Mouse (Mus musculus) MEL (cell line): ENCODE data around the gene Stab2. TPM values are rescaled to one million over a fixed set of nuclear protein-coding genes. Genes with fewer than 3 reads are reported as not detected.

Experiments used
- DNase-seq: peaks from one replicate; pipeline ENCODE4 v3.0.0; 2011; ENCODE audit warnings: low read depth, low spot score
- H3K27ac ChIP-seq: 2 replicates; pipeline ENCODE4 v1.5.1; 2012; ENCODE audit warnings: low read depth, mild to moderate bottlenecking, control low read depth, low read length, moderate library complexity; ENCODE audit not compliant: control insufficient read depth
- H3K27me3 ChIP-seq, 2 experiments: fragments of 150-350 bp in 1 of 2; sonication (generic) in 1 of 2; 2 replicates each; pipeline ENCODE4 v1.6.1; 2012; ENCODE audit warnings: low read length in 2 of 2, mild to moderate bottlenecking in 2 of 2, improper control_type of control experiment in 1 of 2, moderate library complexity in 1 of 2; ENCODE audit not compliant: insufficient read depth in 2 of 2, control insufficient read depth in 1 of 2
- H3K36me3 ChIP-seq, 2 experiments: 2 replicates each; pipeline ENCODE4 v1.6.1; 2012 to 2014; ENCODE audit warnings: low read length in 2 of 2, improper control_type of control experiment in 1 of 2, inconsistent platforms in 1 of 2, mild to moderate bottlenecking in 1 of 2; ENCODE audit not compliant: insufficient read depth in 2 of 2, control insufficient read depth in 1 of 2
- H3K4me1 ChIP-seq, 2 experiments: fragments of 150-350 bp in 1 of 2; sonication (generic) in 1 of 2; 2 replicates each; pipeline ENCODE4 v1.6.1; 2012; ENCODE audit warnings: low read length in 2 of 2, improper control_type of control experiment in 1 of 2, mild to moderate bottlenecking in 1 of 2; ENCODE audit not compliant: insufficient read depth in 2 of 2, control insufficient read depth in 1 of 2
- H3K4me3 ChIP-seq, 2 experiments: fragments of 150-350 bp in 1 of 2; sonication (generic) in 1 of 2; 2 replicates each; pipeline ENCODE4 v1.5.1; 2012; ENCODE audit warnings: low read depth in 2 of 2, low read length in 2 of 2, mild to moderate bottlenecking in 2 of 2, moderate library complexity in 2 of 2, control low read depth in 1 of 2, improper control_type of control experiment in 1 of 2; ENCODE audit not compliant: control insufficient read depth in 1 of 2, insufficient read depth in 1 of 2
- H3K79me2 ChIP-seq: 2 replicates; pipeline ENCODE4 v1.6.1; 2012; ENCODE audit warnings: mild to moderate bottlenecking, low read length, moderate library complexity; ENCODE audit not compliant: control insufficient read depth, poor library complexity, insufficient read depth
- H3K9ac ChIP-seq: 2 replicates; pipeline ENCODE4 v1.6.1; 2012; ENCODE audit warnings: low read depth, mild to moderate bottlenecking, control low read depth, low read length, moderate library complexity; ENCODE audit not compliant: control insufficient read depth, poor library complexity, severe bottlenecking
- H3K9me3 ChIP-seq: fragments of 150-350 bp; sonication (generic); replicated peaks from 2 replicates; pipeline ENCODE4 v1.6.1; 2012; ENCODE audit warnings: mild to moderate bottlenecking, low read length, improper control_type of control experiment, moderate library complexity; ENCODE audit not compliant: insufficient read depth
- GATA1 ChIP-seq: IDR thresholded peaks from 2 replicates; pipeline ENCODE4 v1.6.1; 2011; ENCODE audit warnings: low read depth, low read length, improper control_type of control experiment
- MAX ChIP-seq: IDR thresholded peaks from 2 replicates; pipeline ENCODE4 v1.6.1; 2011; ENCODE audit warnings: low read length, improper control_type of control experiment
- MAZ ChIP-seq: IDR thresholded peaks from 2 replicates; pipeline ENCODE4 v1.6.1; 2012; ENCODE audit warnings: low read depth, mild to moderate bottlenecking, inconsistent platforms, low read length, improper control_type of control experiment
- MEF2A ChIP-seq: IDR thresholded peaks from 2 replicates; pipeline ENCODE4 v1.6.1; 2014; ENCODE audit warnings: low read depth, mild to moderate bottlenecking, inconsistent platforms, low read length, improper control_type of control experiment; ENCODE audit not compliant: poor library complexity, insufficient replicate concordance, severe bottlenecking; ENCODE audit errors: extremely low read depth
- RCOR1 ChIP-seq: IDR thresholded peaks from 2 replicates; pipeline ENCODE4 v1.6.1; 2012; ENCODE audit warnings: low read depth, mild to moderate bottlenecking, inconsistent platforms, low read length, improper control_type of control experiment
- TBP ChIP-seq: IDR thresholded peaks from 2 replicates; pipeline ENCODE4 v1.8.0; 2011; ENCODE audit warnings: low read depth, low read length, improper control_type of control experiment
- USF2 ChIP-seq, 2 experiments: IDR thresholded peaks; 2 replicates each; pipeline ENCODE4 v1.6.1; 2011 to 2012; ENCODE audit warnings: improper control_type of control experiment in 2 of 2, low read length in 2 of 2, borderline replicate concordance in 1 of 2, inconsistent platforms in 1 of 2, low read depth in 1 of 2, mild to moderate bottlenecking in 1 of 2; ENCODE audit not compliant: insufficient read depth in 1 of 2
- ZKSCAN1 ChIP-seq: IDR thresholded peaks from 2 replicates; pipeline ENCODE4 v1.6.1; 2012; ENCODE audit warnings: low read depth, mild to moderate bottlenecking, inconsistent platforms, low read length, improper control_type of control experiment, moderate library complexity
- polyA plus RNA-seq, 2 experiments: library from polyadenylated mRNA; stranded (reverse) in 1 of 2; unstranded in 1 of 2; fragments of >175 nt in 1 of 2; fragments of >200 nt in 1 of 2; gene quantifications; 2 replicates each; pipeline versions ENCODE4 v1.2.1 to v1.2.4; 2012; ENCODE audit warnings: low replicate concordance in 2 of 2, low read depth in 1 of 2; ENCODE audit not compliant: insufficient read length in 2 of 2, insufficient read depth in 1 of 2, missing spikeins in 1 of 2
- total RNA-seq: library from RNA; depleted of rRNA; stranded (reverse); fragments of 300-350 nt; gene quantifications from 2 replicates; pipeline ENCODE4 v1.2.3, GENCODE M21; 2012

The Stab2 gene
- total and polyA plus RNA-seq, 3 experiments: 0.73 to 5.1 TPM; not detected in 1

- Histone ChIP-seq H3K79me2 (no peaks in the 10 kb centered on the region), H3K4me1 (no peaks in the 10 kb centered on the region)
These were observed 188.1 kb downstream of the Stab2 start for GRCm38 (mm10) chr10:86819649-86820165.

GRCm38 (mm10) chr10:86815133-86815532, 192.7 kb downstream of the Stab2 start:
- Histone ChIP-seq H3K4me1 (no peaks in the 10 kb centered on the region), H3K79me2 (no peaks in the 10 kb centered on the region; the same call in 1 of the 2 replicates), H3K4me3 (no peak overlapping the region), H3K36me3 (peaks cover 0 to 6% of the 10 kb centered on the region in 2 experiments; a peak in 2 of 4 replicates), H3K9ac (no peak overlapping the region), H3K9me3 (no peaks in the 10 kb centered on the region), H3K27me3 (no peaks in the 10 kb centered on the region), H3K27ac (no peak overlapping the region)
- DNase-seq: no peak
- TF ChIP-seq ZKSCAN1: no peak
- no peak for TF ChIP-seq TBP
- TF ChIP-seq USF2 (IDR thresholded peaks at IDR 0.05; ENCODE audit: borderline replicate concordance in 1 of 2, insufficient read depth in 1 of 2, low read depth in 1 of 2, low read length in 2 of 2): no peak
- no peak for TF ChIP-seq MEF2A
- no peak for TF ChIP-seq MAZ

More at GRCm38 (mm10) chr10:86819649-86820165, 188.1 kb downstream of the Stab2 start:
- H3K27me3 ChIP-seq: no peaks in the 10 kb centered on the region
- no peak overlapping the region for H3K27ac ChIP-seq
- H3K9me3 ChIP-seq: no peaks in the 10 kb centered on the region
- H3K36me3 ChIP-seq: peaks cover 0 to 9% of the 10 kb centered on the region in 2 experiments; a peak in 2 of 4 replicates
- DNase-seq: no peak
- TF ChIP-seq RCOR1: no peak
- H3K4me3 ChIP-seq: no peak overlapping the region
- no peak overlapping the region for H3K9ac ChIP-seq

GRCm38 (mm10) chr10:86814292-86815131, 193.3 kb downstream of the Stab2 start:
- DNase-seq: no peak
- Histone ChIP-seq H3K4me3 (no peak overlapping the region), H3K4me1 (no peaks in the 10 kb centered on the region), H3K36me3 (peaks cover 0 to 8% of the 10 kb centered on the region in 2 experiments; a peak in 2 of 4 replicates), H3K9ac (no peak overlapping the region), H3K27ac (no peak overlapping the region), H3K9me3 (no peaks in the 10 kb centered on the region), H3K27me3 (no peaks in the 10 kb centered on the region), H3K79me2 (no peaks in the 10 kb centered on the region; the same call in 1 of the 2 replicates)
- TF ChIP-seq MAX: no peak
- 0 out of 2 replicates have a peak, but pooled peaks have one; percentile 14 for TF ChIP-seq GATA1
